Mouse (Mus musculus) lung, postnatal 10 days (tissue): Measurements from ENCODE around the gene P2rx5.

ENCODE experiments used
- DNase-seq: peaks from one replicate; pipeline ENCODE4 v3.0.0; 2021

P2rx5 gene

DNA sequence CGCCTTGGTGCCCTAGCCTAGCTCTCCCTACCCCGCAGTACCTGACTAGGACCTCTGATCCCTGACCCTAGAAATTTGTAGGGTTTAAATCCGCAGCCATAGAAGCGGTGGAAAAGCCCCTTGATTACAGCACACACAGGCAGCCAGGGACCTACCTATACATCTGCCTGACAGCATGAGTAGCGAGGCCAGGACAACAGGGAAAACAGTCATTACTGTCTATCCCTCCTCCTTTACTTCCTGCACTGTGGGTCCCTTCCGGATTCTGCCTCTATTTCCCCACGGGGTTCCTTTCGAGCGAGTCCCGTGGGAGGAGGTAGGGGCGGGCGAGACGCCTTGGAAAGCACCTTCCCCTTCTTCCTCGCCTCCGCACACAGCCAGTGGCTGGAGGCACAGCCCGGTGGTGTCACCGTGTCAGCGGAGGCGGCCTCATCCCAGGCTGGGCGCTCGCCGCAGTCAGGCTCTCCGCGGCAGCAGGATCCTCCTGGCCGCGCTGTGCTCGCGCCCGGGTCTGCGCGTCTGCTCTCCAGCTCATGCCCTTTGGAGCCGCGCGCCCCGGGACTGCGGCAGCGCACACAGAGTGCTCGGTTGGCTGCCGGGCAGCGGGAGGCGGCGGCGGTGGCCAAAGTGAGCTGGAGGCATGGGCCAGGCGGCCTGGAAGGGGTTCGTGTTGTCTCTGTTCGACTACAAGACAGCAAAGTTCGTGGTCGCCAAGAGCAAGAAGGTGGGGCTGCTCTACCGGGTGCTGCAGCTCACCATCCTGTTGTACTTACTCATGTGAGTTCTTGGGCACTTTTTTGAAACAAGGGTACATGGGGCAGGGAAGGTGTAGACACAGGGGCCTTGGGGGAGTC, at the start of gene P2rx5:
Gene P2rx5, plus strand, starts transcription at position 465 of the 854 bp plus-strand sequence.
- DNase-seq = peak; percentile 42

DNA sequence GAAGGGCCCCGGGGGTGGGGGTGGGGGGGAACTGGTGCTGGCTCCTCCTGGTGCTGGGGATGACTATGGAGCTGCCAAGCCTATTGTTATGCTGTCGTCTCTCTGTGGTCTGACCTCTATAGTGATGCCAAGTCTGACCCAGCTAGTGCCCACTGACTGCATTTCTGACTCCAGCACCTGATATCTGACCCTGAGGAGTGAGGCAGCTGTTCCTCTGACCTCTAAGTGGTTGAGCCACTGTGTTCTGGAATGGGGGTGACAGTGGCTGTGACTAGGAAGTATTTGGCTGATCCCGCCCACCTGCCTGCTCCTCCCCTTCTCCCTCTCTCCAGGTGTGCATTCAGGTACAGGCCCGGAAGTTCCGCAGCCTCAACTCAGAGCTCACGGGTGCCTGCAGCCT, 48.8 kb upstream of the P2rx5 start:
- DNase-seq = no peak

DNA sequence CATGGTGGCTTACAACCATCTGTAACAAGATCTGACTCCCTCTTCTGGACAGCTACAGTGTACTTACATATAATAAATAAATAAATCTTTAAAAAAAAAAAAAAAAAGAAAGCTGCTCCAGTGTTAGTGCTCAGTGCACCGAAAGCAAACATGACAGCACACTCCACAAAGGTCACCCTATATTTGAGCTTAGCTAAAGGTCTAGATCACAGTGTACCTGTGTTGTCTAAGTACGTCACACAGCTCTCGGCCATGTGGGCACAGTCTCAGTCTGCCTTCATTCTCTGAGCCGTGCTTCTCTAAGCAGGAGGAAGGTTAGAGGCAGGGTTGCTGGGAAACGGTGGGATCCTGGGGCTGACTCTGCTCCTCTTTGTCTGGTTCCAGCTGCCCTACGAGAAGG, 33.7 kb upstream of the P2rx5 start:
- no peak for DNase-seq

DNA sequence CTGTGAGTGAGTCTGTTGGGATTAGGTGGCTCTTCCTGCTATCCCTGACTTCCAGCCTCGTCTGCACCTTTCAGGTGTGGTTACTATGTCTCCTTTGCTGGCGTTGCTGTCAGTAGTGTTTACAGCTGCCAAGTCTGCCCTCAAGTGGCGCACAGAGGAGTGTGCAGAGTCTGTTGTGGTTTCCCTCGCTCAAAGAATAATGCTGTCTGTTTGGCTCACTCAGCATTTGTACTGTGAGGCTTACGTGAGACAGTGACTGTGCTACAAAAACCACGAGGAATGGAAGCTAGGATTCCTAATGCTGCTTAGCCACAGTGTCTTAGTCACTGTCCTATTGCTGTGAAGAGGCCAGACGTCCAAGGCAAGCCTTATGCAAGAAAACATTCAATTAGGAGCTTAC, 29.2 kb upstream of the P2rx5 start:
- DNase-seq = no peak

DNA sequence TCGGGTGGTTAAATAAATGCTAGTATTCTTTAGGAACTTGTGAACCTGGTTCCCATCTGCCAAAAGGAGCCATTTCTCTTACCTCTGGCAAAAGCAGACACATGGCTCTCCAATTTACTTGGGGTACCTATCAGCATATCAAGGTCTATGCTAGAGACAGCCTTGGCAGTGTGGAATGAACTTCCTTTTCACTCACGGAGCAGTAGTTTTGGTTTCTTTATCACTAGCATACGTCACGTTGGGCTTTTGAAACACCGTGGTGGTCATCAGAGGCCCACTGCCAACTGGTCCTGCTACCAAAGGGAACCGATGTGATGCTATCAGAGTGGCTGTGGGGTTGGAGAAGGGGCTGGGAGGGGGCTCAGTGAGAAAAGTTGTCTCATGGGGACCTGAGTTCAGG, 27.2 kb upstream of the P2rx5 start:
- no peak for DNase-seq

DNA sequence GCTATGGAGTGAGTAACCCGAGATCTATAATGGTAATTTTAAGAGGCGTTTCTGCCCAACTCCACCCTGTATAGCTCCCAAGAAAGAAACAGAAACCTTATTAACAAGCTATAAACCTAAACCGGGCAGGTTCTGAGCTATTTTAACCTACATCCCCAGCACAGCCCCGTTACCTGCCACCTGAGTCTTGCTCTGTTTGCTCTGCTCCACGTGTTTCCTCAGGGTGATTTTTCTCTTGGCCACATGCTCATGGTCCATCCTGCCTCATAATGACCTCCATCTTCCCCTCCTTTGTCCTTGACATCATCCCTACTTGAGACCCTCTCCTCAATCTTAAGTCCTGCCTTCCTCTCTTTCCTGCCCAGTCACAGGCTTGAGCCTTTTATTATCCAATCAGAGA, 26.0 kb upstream of the P2rx5 start:
- no peak for DNase-seq

DNA sequence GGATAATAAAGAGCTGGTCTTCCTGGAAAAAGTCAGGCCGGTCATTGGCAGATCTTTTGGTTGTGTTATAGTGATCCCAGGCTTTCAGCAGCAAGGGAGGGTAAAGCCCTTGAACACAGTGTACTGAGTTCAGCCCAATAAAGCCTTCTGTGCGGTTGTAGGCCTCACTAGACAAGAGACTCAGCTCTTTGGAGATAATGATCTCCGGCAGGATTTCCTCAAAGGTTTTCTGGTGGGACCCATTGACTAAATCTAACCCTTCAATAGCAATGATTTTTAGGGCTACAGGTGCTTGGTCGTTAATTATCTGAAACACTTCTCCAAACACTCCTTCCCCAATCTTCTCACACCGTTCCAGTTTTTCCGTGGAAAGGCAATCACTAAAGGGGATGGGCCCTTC, 23.6 kb upstream of the P2rx5 start:
- DNase-seq = no peak

DNA sequence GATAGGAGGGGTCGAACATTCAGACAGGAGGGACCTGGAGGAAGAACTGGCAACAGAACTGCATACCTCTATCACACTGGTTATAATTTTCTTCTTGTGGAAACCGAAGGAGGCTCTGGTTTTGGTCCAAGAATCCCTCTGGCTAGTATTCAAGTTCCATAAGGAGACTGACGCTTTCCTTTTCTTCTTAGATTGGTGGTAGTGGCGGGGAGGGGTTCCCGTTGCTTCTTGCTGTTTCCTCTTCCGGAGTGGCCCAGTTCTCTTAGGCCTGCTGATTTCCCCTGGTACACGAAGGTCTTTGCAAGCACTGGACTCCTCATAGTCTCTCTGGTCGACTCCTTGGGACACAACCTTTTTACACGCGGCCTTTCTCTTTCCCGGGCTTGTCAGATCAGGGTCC, 23.1 kb upstream of the P2rx5 start:
- DNase-seq = no peak

DNA sequence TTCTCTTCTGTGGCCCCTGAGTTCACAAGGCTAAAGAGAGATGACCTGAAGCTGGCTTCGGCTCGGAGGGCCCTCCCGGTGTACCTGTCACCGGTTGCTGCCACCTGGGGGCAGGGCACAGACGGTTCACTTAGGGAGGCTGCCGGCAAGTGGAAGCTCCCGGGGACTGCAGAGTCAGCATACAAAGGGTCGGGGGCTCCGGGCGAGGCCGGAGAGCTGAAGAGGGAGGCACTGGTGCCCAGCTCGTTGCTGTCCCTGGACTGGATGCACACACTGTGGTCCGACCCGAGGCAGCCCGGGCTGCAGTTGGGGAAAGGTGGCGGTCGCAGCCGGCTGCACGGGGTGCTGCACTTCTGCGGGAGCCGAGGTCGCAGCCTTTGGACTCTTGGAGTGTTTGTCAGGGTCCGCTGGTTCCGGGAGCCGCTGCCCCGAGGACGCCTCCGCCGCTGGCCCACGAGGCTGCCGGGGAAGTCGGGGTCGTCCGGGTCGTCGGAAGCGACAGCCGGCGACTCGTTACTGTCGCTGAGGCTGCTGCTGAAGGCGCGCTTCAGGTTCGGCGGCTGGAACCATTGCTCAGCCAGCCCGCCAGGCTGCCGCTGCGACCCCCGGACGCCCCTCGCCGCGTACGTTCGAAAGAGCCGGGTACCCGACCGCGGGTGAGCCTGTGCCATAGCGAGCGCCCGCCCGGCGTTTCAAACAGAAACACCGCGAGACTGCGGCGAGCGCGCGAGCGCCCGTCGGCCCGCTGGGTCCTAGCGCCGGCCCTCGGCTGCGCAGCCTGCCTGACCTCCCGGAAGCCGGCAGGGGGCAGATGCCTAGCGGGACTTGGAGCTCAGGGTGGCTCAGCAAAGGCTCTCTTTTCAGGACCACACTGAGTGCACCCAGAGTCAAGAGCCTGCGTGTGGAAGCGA, 22.4 kb upstream of the P2rx5 start, which contains the start of gene Haspin:
Gene Haspin, minus strand, starts transcription at position 704 of the 911 bp plus-strand sequence.
- peak; percentile 95 for DNase-seq

DNA sequence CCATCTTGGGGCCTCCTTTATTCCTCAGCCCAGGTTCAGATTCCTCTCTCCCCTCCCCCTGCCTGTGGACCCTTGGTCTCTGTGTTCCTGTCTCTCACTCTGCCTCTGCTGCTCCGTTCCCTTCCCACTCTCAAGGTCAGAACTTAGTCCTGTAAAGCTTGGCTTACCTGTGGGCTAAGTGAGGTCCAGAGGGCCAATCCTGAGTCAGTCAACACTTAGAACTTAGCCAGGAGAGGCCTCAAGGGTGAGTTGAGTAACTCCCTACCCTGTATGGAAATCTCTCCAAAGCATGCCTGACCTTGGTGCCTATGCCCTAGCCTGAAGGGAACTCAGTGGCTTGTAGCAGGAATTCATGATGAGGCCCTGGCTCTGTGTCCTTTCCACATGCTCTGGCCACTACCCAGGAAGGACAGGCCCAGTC, 15.9 kb upstream of the P2rx5 start:
- peak; percentile 42 for DNase-seq

DNA sequence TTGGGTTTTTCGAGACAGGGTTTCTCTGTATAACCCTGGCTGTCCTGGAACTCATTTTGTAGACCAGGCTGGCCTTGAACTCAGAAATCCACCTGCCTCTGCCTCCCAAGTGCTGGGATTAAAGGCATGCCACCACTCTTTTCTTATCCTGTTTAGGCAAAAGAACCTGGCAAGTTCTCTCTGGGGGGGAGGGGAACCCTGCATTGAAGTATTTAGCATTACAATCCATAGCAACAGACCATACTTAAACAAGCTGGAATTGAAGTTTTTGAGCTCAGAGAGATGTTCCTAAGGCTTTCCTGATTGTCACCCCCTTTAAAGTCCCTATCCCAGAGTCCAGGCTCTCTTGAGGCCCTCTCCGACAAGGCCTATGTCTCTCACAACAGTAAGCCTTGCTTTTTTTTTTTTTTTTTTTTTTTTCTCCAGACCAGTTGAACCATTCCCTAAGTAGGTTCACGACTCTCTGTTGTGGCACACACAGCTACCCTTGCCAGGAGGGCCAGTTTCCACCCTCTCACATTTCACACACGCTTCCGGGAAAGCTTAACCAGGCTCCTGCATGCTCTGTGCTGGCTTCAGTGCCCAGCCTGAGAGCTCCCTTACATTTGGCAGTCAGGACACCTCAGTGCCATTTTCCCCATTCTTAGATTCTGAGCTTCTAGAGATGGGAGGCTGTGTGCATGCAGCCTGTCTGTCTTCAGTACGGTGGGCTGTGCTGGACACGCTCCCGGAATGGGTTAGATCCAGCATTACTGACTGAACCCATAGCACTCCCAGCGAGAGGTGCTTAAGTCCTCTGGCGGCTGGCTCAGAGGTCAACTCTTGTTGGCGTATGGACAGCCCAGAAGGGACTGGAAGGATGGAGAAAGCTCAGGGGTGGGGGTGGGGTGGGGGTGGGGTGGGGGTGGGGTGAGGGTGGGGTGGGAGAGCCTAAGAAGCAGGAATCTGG, 13.9 kb upstream of the P2rx5 start:
- no peak for DNase-seq

DNA sequence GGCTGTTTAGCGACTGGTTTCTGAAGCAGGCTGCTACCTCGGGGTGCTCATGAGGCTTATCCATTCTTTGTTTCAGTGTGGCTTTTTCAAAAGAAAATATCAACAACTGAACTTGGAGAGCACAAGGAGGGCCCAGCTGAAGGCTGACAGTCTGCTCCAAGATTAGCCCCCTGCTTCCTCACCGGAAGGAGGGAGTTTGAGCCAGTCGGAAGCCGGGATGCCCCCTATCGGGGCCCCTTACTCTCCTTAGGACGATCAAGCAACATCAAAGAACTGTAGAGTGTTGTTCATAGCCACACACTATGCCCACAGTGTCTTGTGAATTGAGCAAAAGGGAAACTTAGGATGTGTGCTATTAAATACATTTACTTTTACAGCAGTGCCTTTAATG, 13.3 kb upstream of the P2rx5 start:
- DNase-seq = no peak

DNA sequence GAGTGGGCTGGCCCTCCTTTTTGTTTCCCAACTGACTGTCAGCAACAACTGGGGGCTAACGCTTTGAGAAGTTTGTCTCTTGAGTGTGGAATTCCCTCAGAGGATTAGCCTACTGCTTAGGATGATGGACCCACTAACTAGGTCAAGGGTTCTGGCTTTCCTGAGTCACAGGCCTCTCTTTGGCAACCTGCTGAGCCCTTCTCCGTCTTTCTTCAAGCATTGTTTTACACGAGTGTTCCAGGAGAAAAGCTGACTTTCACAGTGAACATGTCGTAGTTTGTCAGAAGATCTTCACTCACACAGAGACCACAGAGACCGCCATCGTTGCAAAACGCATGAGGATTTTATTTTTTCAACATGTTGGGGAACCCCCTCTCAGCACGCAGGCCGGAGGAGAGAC, 12.0 kb upstream of the P2rx5 start:
- no peak for DNase-seq

DNA sequence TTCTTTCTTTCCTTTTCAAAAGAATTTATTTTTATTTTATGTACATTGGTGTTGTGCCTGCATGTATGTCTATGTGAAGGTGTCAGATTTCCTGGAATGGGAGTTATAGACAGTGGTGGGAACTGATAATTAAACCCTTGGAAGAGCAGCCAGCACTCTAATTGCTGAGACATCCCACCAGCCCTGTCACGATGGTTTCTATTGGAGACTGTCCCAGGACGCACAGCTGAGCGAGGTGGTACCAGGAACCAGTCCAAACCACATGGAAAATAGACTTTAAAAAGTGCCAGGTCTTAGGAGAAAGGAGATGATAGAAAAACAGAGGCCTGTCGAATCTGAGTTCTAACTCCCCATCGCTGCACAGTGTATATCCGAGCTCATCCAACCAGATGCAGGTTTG, 5.2 kb upstream of the P2rx5 start:
- no peak for DNase-seq

DNA sequence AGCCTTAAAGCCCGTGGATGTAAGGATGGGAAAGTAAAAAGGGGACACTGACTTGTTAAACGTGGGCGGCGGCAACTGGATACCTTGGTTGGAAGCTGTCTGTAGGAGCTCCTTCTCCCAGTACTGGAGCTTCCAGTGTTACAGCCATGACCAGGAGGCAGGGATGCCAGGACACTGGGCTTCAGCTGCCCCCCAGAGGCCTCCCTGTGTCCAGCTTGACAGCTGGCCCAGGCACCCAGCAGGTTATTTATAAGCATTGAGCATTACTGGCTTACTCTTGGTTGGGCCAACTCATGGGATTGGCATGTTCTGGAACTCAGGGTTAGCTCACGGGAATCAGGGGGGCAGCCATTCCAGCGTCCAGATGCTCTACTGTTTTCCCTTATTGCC, 585 bp downstream of the P2rx5 start:
- DNase-seq = peak; percentile 58

DNA sequence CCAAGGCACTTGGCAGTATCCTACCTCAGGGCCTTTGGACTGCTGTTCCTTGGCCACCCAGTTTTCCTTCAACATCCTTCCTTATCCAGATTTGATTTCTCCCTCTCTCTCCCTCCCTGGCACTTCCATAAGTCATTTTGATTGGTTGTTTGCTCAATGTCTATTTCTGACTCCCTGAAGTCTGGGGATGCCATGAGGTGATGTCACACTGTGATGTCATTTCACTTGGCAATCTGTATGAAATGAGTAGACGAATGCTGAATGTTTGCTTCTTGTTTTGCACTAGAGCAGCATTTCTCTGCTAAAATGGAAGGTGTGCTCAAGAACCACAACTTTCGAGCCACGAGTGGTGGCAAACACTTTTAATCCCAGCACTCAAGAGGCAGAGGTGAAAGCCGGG, 1.4 kb downstream of the P2rx5 start:
- DNase-seq = no peak

DNA sequence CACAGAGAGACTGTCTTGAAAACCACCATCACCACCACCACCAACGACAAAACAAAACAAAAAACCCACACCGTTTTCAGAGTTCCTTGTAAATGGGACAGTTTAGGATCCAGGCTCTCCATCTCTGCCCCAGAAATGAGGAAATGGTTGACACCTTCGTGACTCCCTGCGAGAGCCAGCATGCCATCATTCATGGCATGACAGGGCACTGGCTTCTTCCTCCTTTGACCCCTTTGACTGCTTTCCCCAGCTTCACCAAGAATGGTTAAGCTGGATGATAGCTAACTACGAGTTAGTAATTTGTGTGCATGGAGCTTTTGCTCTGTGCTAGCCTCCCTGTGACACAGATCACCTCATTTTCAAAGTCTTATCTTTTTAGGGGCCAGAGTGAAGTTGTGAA, 2.1 kb downstream of the P2rx5 start:
- no peak for DNase-seq

DNA sequence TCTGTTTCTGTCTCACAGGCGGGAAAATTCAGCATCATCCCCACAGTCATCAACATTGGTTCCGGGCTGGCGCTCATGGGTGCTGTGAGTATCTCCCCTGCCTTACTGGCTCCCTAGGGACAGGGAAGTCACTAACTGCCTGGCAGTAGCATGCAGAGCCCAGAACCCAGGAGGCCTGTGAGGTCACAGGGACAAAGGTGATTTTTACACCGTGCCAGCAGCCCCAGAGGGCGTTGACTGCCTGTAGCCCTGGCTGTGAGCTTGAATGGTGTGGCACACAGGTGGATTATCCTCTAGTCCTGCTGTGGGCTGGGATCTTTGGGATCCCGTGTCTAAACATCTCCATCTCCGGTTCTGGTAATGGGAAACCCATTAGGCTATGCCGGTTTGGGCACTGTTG, 7.8 kb downstream of the P2rx5 start:
- no peak for DNase-seq

DNA sequence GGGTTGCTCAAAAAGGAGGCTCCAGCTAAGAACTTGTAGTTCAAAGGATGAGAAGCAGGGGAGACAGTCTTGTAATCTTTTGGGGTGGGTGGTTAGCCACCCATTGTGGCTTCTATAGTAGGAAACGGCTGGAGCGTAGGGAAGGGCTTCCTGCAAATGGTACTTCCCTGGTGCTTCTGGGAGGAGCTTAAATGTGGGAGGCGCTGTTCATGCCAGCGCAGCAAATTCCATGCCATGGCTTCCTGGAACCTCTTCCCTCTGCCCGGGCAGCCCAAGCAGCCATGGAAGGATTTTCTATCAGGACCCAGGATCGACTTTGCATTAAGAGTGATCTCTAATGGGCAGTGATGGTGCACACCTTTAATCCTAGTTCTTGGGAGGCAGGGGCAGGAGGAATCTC, 8.4 kb downstream of the P2rx5 start:
- no peak for DNase-seq

DNA sequence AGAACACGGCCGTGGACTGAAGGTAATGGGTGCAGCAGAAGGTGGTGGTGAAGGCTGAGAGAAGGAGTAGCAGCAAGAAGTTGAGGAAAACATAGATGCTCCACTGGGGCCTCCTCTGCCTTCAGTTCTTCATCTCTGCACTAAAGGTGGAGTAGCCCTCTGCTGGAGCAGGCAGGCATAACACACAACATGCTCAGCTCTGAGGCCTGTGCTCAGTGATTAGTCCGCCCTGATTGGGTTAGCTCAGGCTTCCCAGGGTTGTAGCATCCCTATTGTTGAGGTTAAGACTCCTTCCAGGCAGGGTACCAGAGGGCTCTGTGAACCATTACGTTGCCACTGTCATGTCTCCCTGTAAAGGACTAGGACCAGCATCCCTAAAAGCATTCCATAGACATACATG, 9.0 kb downstream of the P2rx5 start:
- peak; percentile 76 for DNase-seq

DNA sequence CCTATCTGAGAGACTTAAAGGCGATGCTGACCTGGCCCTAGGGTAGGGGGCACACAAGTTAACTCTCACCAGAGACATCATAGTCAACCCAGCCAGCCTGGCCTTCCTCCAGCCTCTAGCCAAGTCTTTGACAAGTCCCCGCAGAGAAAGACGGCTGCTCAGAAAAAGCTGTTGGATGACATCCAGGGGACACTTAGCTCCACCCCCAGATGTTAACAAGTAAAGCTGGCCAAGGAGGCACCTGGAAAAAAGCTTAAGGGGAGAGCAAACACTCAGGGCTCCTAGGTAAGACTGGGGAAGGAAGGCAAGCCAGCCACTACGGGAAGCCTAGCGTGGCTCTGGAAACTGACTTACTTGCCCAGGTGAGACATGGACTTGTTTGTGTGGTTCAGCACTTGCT, 12.0 kb downstream of the P2rx5 start:
- DNase-seq = peak; percentile 89

DNA sequence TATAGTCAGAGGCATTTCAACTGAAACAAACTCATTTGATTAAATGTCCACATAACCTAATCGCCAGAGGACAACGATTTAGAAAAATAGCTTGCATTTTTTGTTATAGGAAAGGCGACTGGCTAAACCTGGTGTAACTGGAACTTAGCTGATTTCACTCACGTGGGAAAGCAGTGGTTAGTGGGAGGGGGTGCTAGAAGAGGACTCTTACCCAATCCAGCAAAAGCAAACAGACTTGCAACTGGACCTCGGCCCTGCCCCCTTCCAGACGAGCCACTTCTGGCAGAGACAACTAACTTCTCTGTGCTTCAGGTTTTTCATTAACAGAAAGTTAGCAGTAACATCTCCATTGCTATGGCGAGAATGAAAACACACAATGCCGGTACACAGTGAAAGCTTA, 15.4 kb downstream of the P2rx5 start:
- peak; percentile 79 for DNase-seq

DNA sequence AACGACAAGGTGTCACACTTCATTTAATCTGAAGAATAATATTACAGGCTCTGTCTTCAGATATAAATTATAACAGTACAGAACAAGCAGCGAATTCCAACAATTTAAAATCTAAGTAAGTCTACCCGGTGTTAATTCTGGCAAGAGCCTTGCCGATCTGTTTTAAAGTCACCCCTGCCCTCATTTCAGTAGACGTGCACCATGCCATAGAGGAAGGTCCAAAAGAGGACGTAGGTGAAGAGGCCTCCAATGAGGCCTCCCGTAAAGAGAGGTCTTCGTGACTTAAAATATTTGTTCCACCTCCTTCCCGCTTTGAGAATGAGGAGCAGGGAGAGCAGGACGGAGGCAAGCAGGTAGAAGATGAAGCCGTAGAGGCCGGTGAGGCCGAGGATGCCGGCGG, 16.0 kb downstream of the P2rx5 start:
- no peak for DNase-seq
